Mouse (Mus musculus) embryo, embryonic 10 days (tissue): ENCODE measurements at regions not wholly inside any gene's neighbourhood (a gene's known extent, or its start where the extent isn't known, plus 50 kb on each side); places are given as distances from the start of the nearest gene placed in this dataset.

ENCODE experiments used
- DNase-seq: peaks from one replicate; pipeline ENCODE4 v3.0.0-alpha.2; 2015; ENCODE audit warnings: low spot score

DNA sequence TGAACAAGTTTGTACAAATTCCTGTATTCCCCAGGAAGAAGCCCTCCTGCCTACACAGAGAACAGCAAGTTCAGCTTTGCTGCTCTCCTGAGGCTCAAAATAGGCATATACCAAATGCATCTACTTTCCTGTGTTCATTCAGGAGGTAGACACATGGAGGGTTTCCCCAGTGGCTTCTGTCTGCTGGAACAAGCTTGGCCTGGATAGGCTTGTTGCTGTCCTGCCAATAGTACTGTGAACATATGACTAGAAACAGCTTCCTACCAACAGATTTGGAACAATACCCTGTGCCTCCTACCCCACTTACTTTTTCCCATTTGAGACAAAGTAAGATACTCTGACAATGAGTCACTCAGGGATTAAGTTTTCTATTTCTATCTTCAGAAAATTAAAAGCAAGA is 93.8 kb upstream of the Wdpcp start:
- no peak for DNase-seq

DNA sequence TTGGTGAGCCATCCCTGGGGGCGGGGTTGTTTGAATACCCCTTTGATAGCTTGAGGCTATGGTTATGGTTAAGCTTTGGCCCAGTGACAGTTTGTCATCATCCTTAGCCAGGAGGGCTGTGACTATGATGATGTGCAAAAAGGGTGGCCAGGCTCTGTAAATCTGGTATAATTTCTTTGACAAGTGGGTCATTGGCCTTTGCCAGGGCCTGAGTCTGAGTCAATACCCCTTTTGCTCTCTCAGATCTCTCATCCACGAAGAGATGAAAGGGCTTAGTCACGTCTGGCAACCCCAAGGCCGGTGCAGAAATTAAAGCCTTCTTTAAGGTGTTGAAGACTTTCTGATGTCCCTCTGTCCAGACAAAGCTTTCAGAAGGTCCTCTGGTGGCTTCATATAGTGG is 99.7 kb upstream of the Ugp2 start:
- no peak for DNase-seq

DNA sequence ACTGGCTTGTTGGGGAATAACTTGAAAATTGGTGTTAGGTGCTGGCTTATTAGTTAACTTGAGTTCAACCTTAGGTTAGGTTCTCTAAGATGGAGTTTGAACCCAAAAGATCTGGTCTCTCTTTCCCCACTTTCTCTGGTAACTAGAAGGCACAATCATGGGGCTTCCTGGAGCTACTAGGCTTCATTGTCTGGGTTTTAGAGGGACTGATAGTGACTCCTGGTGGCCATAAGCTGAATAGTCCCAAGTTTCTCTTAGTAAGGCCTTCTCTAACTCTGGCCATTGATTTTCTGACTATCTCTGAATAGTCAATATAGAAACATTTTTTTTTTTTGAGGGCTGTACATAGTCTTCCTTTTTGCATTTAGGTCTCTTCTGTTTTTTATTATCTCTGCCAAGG is 97.5 kb upstream of the Ugp2 start:
- peak; percentile 11 for DNase-seq

DNA sequence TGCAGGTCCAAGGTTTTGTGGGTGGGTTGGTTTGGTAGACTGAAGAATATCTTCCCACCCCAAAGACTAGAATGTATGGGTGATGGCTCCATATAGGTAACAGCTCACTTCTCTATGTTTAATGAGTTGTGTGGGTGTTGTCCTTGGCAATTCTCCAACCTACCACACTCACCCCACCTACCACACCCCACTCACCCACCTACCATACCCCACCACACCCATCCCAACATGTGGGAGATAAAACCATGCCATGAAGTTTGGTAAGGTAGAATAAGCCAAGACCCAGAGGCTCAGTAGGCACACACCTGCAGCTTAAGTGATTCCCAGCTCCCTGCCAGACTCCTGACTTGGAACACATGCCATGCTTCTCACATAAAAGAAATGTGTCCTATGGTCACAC is 89.0 kb upstream of the Ugp2 start:
- no peak for DNase-seq

DNA sequence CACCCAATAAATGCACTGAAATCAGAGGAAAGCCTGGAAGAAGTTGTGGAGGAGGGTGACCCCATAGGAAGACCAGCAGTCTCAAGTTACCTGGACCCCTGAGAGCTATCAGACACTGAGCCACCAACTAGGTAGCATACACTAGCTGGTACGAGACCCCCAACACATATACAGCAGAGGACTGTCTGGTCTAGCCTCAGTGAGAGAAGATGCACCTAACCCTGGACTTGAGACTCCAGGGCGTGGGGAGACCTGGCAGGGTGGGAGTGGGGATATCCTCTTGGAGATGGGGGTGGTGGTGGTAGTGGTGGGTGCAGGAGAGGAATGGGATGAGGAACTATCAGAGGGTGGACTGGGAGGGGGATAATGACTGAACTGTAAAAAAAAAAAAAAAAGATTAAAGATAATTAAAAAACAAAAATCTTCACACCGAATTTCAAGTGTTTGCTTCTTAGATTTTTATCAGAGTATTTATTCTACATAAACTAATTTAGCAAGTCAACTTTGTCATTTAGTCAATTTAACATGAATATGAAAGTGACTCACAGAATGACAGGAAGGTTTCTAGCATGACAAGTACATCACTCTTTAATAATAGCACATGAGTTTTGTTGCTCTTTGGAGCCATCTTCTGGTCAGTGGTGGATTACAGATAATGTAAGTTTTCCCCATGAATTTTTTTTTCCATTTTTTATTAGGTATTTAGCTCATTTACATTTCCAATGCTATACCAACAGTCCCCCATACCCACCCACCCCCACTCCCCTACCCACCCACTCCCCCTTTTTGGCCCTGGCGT is 82.5 kb upstream of the Ugp2 start:
- DNase-seq, result peak; percentile 58

DNA sequence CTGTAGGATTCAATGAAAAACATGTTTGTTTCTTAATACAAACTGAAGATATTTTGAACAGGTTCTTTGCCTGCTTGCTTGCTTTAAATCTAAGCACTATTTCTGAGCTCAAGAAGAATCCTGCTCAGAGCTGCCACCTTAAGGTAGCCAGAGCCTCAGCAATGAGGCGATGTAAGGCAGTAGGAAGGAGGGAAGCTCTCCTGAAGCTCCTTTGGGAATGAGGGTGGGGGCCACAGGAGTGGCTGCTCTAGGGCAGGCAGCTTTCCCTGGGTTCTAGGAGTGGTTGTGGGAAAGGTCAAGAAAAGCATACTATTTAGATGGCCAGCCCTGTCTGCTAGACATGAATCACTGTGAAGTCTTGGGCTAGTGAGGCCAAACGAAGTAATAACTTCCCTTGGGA is 62.7 kb upstream of the Ugp2 start:
- peak; percentile 23 for DNase-seq

DNA sequence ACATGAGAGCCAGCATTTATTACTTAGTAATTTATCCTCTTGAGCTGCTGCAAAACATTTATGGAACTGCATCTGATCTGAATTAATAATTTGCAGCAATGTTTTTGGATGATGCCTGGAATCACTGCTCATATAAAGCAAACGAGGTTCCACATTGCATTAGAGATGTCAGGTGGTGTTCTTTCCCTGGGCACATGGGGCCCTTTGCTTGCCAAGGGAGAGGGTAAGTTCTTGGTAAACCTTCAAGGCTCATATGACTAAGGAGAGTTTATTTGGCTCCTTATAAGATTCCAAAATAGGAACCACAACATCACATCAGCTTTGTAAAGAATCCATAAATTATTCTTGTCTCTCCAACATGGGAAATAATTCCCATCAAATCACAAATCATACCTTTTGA is 59.0 kb upstream of the Ugp2 start:
- no peak for DNase-seq

DNA sequence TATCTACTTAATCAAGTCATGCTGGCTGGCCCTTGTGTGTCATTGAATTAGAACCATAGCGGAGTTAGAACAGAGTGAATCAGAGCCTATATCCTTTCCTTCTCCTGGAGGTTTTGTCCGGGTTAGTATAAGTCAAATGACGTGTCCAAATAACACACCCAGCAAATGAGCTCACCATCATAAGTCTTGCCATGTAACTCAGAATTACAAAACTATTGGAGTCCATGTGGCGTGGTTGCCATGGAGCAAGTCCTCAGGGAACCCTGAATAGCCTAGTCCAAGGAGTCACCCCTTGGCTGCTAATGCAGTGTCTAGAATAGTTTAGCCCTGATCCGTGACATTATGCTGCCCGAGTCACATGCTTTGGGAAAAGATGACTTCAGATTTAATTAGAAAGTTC is 57.7 kb upstream of the Ugp2 start:
- no peak for DNase-seq

DNA sequence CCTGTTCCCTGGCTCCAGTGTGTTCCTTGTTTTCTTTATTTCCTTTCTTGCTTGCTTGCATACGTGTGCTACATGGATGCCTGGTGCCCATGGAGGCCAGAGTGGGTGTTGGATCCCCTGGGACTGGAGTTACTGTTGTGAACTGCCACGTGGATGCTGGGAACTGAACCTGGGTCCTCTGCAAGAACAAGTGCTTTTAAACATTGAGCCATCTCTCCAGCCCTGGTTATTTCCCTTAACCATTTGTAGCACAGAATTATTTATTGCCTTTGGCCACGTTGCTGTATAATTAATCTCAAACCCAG is 57.0 kb upstream of the Ugp2 start:
- DNase-seq, result no peak

DNA sequence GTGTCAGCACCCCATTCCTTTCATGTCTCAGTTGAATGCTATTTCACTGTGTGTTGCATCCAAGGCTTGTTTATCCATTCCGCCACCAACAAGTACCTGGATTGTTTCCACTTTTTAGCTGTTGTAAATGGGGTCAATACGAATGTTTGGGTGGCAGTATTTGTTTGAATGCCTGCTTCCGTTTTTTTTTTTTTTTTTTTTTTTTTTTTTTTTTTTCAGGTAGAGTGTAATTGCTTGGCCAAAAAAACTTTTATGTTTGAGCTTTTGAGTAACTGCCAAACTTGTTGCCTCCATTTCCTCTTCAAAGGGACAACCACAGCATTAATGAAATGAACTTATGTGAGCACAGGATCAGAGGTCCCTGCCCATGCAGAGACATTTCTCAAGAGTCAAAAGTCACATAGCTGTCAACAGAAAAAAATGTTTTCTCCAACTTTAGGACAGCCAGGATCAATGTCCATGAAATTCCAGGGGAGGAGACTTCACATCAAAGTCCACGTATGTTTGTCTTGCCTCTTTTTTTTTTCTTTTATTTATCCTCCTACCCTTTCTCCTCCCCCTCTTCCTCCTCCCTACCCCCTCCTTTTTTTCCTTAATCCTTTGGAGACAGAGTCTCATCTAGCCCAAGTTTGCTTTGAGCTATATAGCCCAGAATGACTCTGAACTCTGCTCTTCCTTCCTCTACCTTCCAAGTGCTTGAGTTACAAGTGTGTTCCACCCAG is 56.5 kb upstream of the Ugp2 start:
- no peak for DNase-seq

DNA sequence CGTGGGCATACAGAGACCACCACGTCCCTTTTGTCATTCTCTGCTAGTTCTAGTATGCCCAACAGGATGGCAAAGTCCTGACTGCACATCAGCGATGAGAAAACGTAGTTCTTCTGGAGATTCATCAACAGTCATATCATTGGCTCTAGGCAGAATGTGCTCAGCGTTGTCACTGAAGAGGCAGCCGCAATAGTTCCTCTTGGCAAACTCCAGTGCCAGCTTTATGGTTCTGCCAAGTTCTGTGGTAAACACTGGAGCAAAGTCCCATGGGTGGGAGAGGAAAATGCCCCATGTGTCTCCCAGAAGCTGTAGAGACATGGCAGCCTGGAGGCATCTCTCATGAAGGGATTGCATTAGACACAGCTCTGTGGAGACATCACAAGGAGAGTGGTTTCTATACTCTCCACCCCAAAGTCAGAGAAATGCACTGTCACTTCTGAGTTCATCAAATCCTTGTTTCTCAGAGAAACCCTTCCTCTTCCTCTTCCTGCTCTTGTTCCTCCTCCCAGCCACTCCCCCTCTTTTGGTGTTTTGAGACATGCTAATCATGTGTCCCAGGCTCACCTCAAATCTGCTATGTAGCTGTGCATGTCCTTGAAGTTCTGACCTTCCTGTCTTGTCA is 54.6 kb upstream of the Ugp2 start:
- DNase-seq, result no peak

DNA sequence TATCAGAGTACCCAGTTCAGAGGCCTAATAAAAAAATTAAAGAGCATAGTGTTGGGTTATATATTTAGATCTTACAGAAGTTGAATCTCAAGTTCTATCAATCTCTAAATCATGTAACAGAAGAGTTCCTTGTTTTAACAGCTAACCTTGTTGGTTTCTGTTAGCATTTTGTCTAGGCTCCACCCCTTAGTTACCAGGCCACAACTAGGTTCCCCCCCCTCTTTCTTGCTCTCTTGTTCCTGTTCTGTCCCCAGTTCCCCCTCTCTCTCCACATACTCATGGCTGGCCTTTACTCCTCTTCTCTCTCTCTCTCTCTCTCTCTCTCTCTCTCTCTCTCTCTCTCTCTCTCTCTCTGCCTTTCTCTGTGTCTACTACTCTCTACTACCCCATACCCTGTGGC is 53.3 kb upstream of the Ugp2 start:
- no peak for DNase-seq

DNA sequence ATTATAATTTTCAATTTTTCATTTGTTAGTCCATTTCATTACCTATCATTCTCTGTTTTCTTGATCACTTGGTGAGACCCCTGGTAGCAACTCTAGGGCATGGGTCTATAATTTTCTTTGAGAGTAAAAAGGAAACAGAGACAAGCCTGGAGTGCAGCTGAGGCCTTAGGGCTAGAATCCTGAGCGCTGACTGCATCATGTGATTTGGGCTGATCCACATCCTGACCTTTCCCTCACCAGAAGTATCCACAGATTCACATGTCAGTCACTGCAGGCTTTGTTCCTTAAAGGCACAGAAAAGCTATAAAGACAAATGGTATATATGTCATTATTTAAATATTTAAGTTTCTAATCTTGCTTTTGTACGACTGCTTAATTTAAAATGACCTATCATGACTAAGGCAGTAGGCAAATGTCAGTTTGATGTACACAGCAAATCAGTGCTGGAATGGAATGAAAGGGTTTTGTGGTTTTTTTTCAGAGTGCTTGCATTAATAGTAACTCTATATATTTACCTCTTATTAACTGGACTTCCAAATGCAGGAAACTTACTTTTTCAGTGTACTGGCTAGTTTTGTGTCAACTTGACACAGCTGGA is 51.4 kb upstream of the Ugp2 start:
- DNase-seq, result peak; percentile 30
